Mouse (Mus musculus) MEL (cell line): ENCODE measurements at regions not wholly inside any gene's neighbourhood (a gene's known extent, or its start where the extent isn't known, plus 50 kb on each side); places are given as distances from the start of the nearest gene placed in this dataset.

Experiments used
- DNase-seq: peaks from one replicate; pipeline ENCODE4 v3.0.0; 2011; ENCODE audit warnings: low read depth, low spot score
- H3K27ac ChIP-seq: 2 replicates; pipeline ENCODE4 v1.5.1; 2012; ENCODE audit warnings: low read depth, mild to moderate bottlenecking, control low read depth, low read length, moderate library complexity; ENCODE audit not compliant: control insufficient read depth
- H3K27me3 ChIP-seq, 2 experiments: fragments of 150-350 bp in 1 of 2; sonication (generic) in 1 of 2; 2 replicates each; pipeline ENCODE4 v1.6.1; 2012; ENCODE audit warnings: low read length in 2 of 2, mild to moderate bottlenecking in 2 of 2, improper control_type of control experiment in 1 of 2, moderate library complexity in 1 of 2; ENCODE audit not compliant: insufficient read depth in 2 of 2, control insufficient read depth in 1 of 2
- H3K36me3 ChIP-seq, 2 experiments: 2 replicates each; pipeline ENCODE4 v1.6.1; 2012 to 2014; ENCODE audit warnings: low read length in 2 of 2, improper control_type of control experiment in 1 of 2, inconsistent platforms in 1 of 2, mild to moderate bottlenecking in 1 of 2; ENCODE audit not compliant: insufficient read depth in 2 of 2, control insufficient read depth in 1 of 2
- H3K4me1 ChIP-seq, 2 experiments: fragments of 150-350 bp in 1 of 2; sonication (generic) in 1 of 2; 2 replicates each; pipeline ENCODE4 v1.6.1; 2012; ENCODE audit warnings: low read length in 2 of 2, improper control_type of control experiment in 1 of 2, mild to moderate bottlenecking in 1 of 2; ENCODE audit not compliant: insufficient read depth in 2 of 2, control insufficient read depth in 1 of 2
- H3K4me3 ChIP-seq, 2 experiments: fragments of 150-350 bp in 1 of 2; sonication (generic) in 1 of 2; 2 replicates each; pipeline ENCODE4 v1.5.1; 2012; ENCODE audit warnings: low read depth in 2 of 2, low read length in 2 of 2, mild to moderate bottlenecking in 2 of 2, moderate library complexity in 2 of 2, control low read depth in 1 of 2, improper control_type of control experiment in 1 of 2; ENCODE audit not compliant: control insufficient read depth in 1 of 2, insufficient read depth in 1 of 2
- H3K79me2 ChIP-seq: 2 replicates; pipeline ENCODE4 v1.6.1; 2012; ENCODE audit warnings: mild to moderate bottlenecking, low read length, moderate library complexity; ENCODE audit not compliant: control insufficient read depth, poor library complexity, insufficient read depth
- H3K9ac ChIP-seq: 2 replicates; pipeline ENCODE4 v1.6.1; 2012; ENCODE audit warnings: low read depth, mild to moderate bottlenecking, control low read depth, low read length, moderate library complexity; ENCODE audit not compliant: control insufficient read depth, poor library complexity, severe bottlenecking
- H3K9me3 ChIP-seq: fragments of 150-350 bp; sonication (generic); replicated peaks from 2 replicates; pipeline ENCODE4 v1.6.1; 2012; ENCODE audit warnings: mild to moderate bottlenecking, low read length, improper control_type of control experiment, moderate library complexity; ENCODE audit not compliant: insufficient read depth
- BHLHE40 ChIP-seq: IDR thresholded peaks from 2 replicates; pipeline ENCODE4 v1.6.1; 2012; ENCODE audit warnings: low read depth, mild to moderate bottlenecking, inconsistent platforms, low read length, improper control_type of control experiment, borderline replicate concordance
- CHD2 ChIP-seq: IDR thresholded peaks from 2 replicates; pipeline ENCODE4 v1.6.1; 2011; ENCODE audit warnings: low read length, improper control_type of control experiment
- CTCF ChIP-seq, 3 experiments: IDR thresholded peaks in 2 of 3; conservative IDR thresholded peaks in 1 of 3; 2 replicates each; pipeline ENCODE4 v1.5.1; 2011 to 2012; ENCODE audit warnings: low read length in 3 of 3, low read depth in 2 of 3, mild to moderate bottlenecking in 2 of 3, improper control_type of control experiment in 1 of 3, inconsistent platforms in 1 of 3, mixed read lengths in 1 of 3, moderate library complexity in 1 of 3; ENCODE audit not compliant: control insufficient read depth in 1 of 3, insufficient read depth in 1 of 3, poor library complexity in 1 of 3, severe bottlenecking in 1 of 3
- E2F4 ChIP-seq: IDR thresholded peaks from 2 replicates; pipeline ENCODE4 v1.6.1; 2011; ENCODE audit warnings: low read depth, low read length, improper control_type of control experiment, borderline replicate concordance
- ELF1 ChIP-seq: IDR thresholded peaks from 2 replicates; pipeline ENCODE4 v1.6.1; 2014; ENCODE audit warnings: low read depth, mild to moderate bottlenecking, inconsistent platforms, low read length, improper control_type of control experiment, moderate library complexity
- EP300 ChIP-seq, 2 experiments: IDR thresholded peaks; 2 replicates each; pipeline ENCODE4 v1.6.1; 2011; ENCODE audit warnings: improper control_type of control experiment in 2 of 2, low read length in 2 of 2, low read depth in 1 of 2, mild to moderate bottlenecking in 1 of 2
- GATA1 ChIP-seq: IDR thresholded peaks from 2 replicates; pipeline ENCODE4 v1.6.1; 2011; ENCODE audit warnings: low read depth, low read length, improper control_type of control experiment
- HCFC1 ChIP-seq: IDR thresholded peaks from 2 replicates; pipeline ENCODE4 v1.6.1; 2012; ENCODE audit warnings: low read depth, mild to moderate bottlenecking, inconsistent platforms, low read length, improper control_type of control experiment, moderate library complexity
- JUND ChIP-seq: IDR thresholded peaks from 2 replicates; pipeline ENCODE4 v1.6.1; 2011; ENCODE audit warnings: low read depth, mild to moderate bottlenecking, improper control_type of control experiment, low read length
- MAFK ChIP-seq: IDR thresholded peaks from 2 replicates; pipeline ENCODE4 v1.6.1; 2011; ENCODE audit warnings: low read depth, mild to moderate bottlenecking, low read length, improper control_type of control experiment, borderline replicate concordance
- MAX ChIP-seq: IDR thresholded peaks from 2 replicates; pipeline ENCODE4 v1.6.1; 2011; ENCODE audit warnings: low read length, improper control_type of control experiment
- MEF2A ChIP-seq: IDR thresholded peaks from 2 replicates; pipeline ENCODE4 v1.6.1; 2014; ENCODE audit warnings: low read depth, mild to moderate bottlenecking, inconsistent platforms, low read length, improper control_type of control experiment; ENCODE audit not compliant: poor library complexity, insufficient replicate concordance, severe bottlenecking; ENCODE audit errors: extremely low read depth
- MYB ChIP-seq: IDR thresholded peaks from 2 replicates; pipeline ENCODE4 v1.6.1; 2011; ENCODE audit warnings: mild to moderate bottlenecking, low read depth, low read length, improper control_type of control experiment
- MYC ChIP-seq: IDR thresholded peaks from 2 replicates; pipeline ENCODE4 v1.6.1; 2011; ENCODE audit warnings: low read depth, mild to moderate bottlenecking, low read length, improper control_type of control experiment, moderate library complexity
- NELFE ChIP-seq: IDR thresholded peaks from 2 replicates; pipeline ENCODE4 v1.6.1; 2011; ENCODE audit warnings: low read depth, low read length, improper control_type of control experiment
- NRF1 ChIP-seq: IDR thresholded peaks from 2 replicates; pipeline ENCODE4 v1.6.1; 2014; ENCODE audit warnings: low read depth, mild to moderate bottlenecking, inconsistent platforms, low read length, improper control_type of control experiment, moderate library complexity; ENCODE audit not compliant: poor library complexity, insufficient read depth, severe bottlenecking
- POLR2AphosphoS2 ChIP-seq: IDR thresholded peaks from 2 replicates; pipeline ENCODE4 v1.6.1; 2011; ENCODE audit warnings: low read length, improper control_type of control experiment
- POLR2AphosphoS5 ChIP-seq: IDR thresholded peaks from 2 replicates; pipeline ENCODE4 v1.6.1; 2012; ENCODE audit warnings: low read depth, borderline replicate concordance, mild to moderate bottlenecking, inconsistent platforms, low read length, moderate library complexity, mixed read lengths
- RAD21 ChIP-seq: IDR thresholded peaks from 2 replicates; pipeline ENCODE4 v1.6.1; 2011; ENCODE audit warnings: mild to moderate bottlenecking, low read depth, low read length, improper control_type of control experiment
- SIN3A ChIP-seq: IDR thresholded peaks from 2 replicates; pipeline ENCODE4 v1.6.1; 2012; ENCODE audit warnings: low read length, improper control_type of control experiment, inconsistent platforms
- SMC3 ChIP-seq: IDR thresholded peaks from 2 replicates; pipeline ENCODE4 v1.6.1; 2011; ENCODE audit warnings: low read depth, low read length, improper control_type of control experiment
- TAL1 ChIP-seq: IDR thresholded peaks from 2 replicates; pipeline ENCODE4 v1.6.1; 2012; ENCODE audit warnings: mild to moderate bottlenecking, inconsistent platforms, low read length, moderate library complexity, mixed read lengths
- TBP ChIP-seq: IDR thresholded peaks from 2 replicates; pipeline ENCODE4 v1.8.0; 2011; ENCODE audit warnings: low read depth, low read length, improper control_type of control experiment
- TCF12 ChIP-seq: IDR thresholded peaks from 2 replicates; pipeline ENCODE4 v1.6.1; 2014; ENCODE audit warnings: low read depth, mild to moderate bottlenecking, inconsistent platforms, low read length, improper control_type of control experiment, moderate library complexity
- UBTF ChIP-seq: IDR thresholded peaks from 2 replicates; pipeline ENCODE4 v1.6.1; 2012; ENCODE audit warnings: low read depth, mild to moderate bottlenecking, inconsistent platforms, low read length, improper control_type of control experiment, moderate library complexity, borderline replicate concordance; ENCODE audit not compliant: insufficient read depth
- USF2 ChIP-seq, 2 experiments: IDR thresholded peaks; 2 replicates each; pipeline ENCODE4 v1.6.1; 2011 to 2012; ENCODE audit warnings: improper control_type of control experiment in 2 of 2, low read length in 2 of 2, borderline replicate concordance in 1 of 2, inconsistent platforms in 1 of 2, low read depth in 1 of 2, mild to moderate bottlenecking in 1 of 2; ENCODE audit not compliant: insufficient read depth in 1 of 2
- ZKSCAN1 ChIP-seq: IDR thresholded peaks from 2 replicates; pipeline ENCODE4 v1.6.1; 2012; ENCODE audit warnings: low read depth, mild to moderate bottlenecking, inconsistent platforms, low read length, improper control_type of control experiment, moderate library complexity
- ZMIZ1 ChIP-seq: IDR thresholded peaks from 2 replicates; pipeline ENCODE4 v1.6.1; 2012; ENCODE audit warnings: low read depth, mild to moderate bottlenecking, inconsistent platforms, low read length, improper control_type of control experiment, moderate library complexity

GRCm38 (mm10) chr12:32531216-32531615 is 152.7 kb downstream of the Ccdc71l start:
- H3K4me1 ChIP-seq = no peaks in the 10 kb centered on the region
- TF ChIP-seq BHLHE40 (no peak), RAD21 (no peak), UBTF (no peak), JUND (no peak), MYC (no peak), CHD2 (no peak), USF2 (IDR thresholded peaks at IDR 0.05; ENCODE audit: borderline replicate concordance in 1 of 2, insufficient read depth in 1 of 2, low read depth in 1 of 2, low read length in 2 of 2) (no peak), NELFE (no peak), EP300 (IDR thresholded peaks at IDR 0.05; ENCODE audit: low read depth in 1 of 2, low read length in 2 of 2) (no peak), ELF1 (no peak), MAFK (no peak), POLR2AphosphoS2 (no peak), GATA1 (no peak), E2F4 (no peak), SIN3A (no peak), ZMIZ1 (no peak), ZKSCAN1 (no peak)
- H3K36me3 ChIP-seq = no peaks in the 10 kb centered on the region
- no peak for DNase-seq
- H3K27ac ChIP-seq = no peak overlapping the region
- H3K9ac ChIP-seq = no peak overlapping the region
- H3K79me2 ChIP-seq = no peaks in the 10 kb centered on the region
- H3K4me3 ChIP-seq = no peak overlapping the region
- H3K9me3 ChIP-seq = no peaks in the 10 kb centered on the region
- no peaks in the 10 kb centered on the region for H3K27me3 ChIP-seq

- no peak for DNase-seq
- H3K36me3 ChIP-seq = no peaks in the 10 kb centered on the region
- no peak overlapping the region for H3K4me3 ChIP-seq
- no peak overlapping the region for H3K27ac ChIP-seq
- H3K9ac ChIP-seq = no peak overlapping the region
- no peaks in the 10 kb centered on the region for H3K27me3 ChIP-seq
- no peaks in the 10 kb centered on the region for H3K9me3 ChIP-seq
- no peaks in the 10 kb centered on the region for H3K79me2 ChIP-seq
- TF ChIP-seq E2F4 = no peak
- TF ChIP-seq CTCF (IDR thresholded peaks at IDR 0.05 in 2 of 3, conservative IDR thresholded peaks at IDR 0.05 in 1 of 3; ENCODE audit: control insufficient read depth in 1 of 3, insufficient read depth in 1 of 3, low read depth in 2 of 3, low read length in 3 of 3, poor library complexity in 1 of 3, severe bottlenecking in 1 of 3) = no peak
- no peak for TF ChIP-seq TCF12
- no peak for TF ChIP-seq POLR2AphosphoS5
- TF ChIP-seq HCFC1 = no peak
- no peak for TF ChIP-seq JUND
- TF ChIP-seq RAD21 = no peak
- TF ChIP-seq SMC3 = no peak
- no peak for TF ChIP-seq ZKSCAN1
- TF ChIP-seq MEF2A = no peak
- TF ChIP-seq NRF1 = no peak
- TF ChIP-seq MYB = no peak
- TF ChIP-seq TAL1 = no peak
- no peak for TF ChIP-seq BHLHE40
- no peak for TF ChIP-seq MAX
- no peak for TF ChIP-seq TBP
- H3K4me1 ChIP-seq = no peaks in the 10 kb centered on the region
Observed at GRCm38 (mm10) chr12:32533641-32534040, 155.1 kb downstream of the Ccdc71l start.
